Mouse (Mus musculus) CD8-positive naive resting alpha-beta T cell, adult 2 months (primary cell): Measurements from ENCODE around the gene Cpt1b.
A peak's percentile ranks its signal among the peaks of the same experiment; 100 is the strongest.

Experiments used
- DNase-seq, 2 experiments: peaks; one replicate each; pipeline ENCODE4 v3.0.0; 2022; ENCODE audit warnings: low read depth in 2 of 2, low spot score in 2 of 2

Gene Cpt1b

GRCm38 (mm10) chr15:89425711-89426121 lies at the start of gene Cpt1b:
TSS of gene Cpt1b (minus strand) at chr15:89425863.
- DNase-seq = no peak

GRCm38 (mm10) chr15:89475293-89475600 lies 49.6 kb upstream of the Cpt1b start:
- DNase-seq = no peak

DNA sequence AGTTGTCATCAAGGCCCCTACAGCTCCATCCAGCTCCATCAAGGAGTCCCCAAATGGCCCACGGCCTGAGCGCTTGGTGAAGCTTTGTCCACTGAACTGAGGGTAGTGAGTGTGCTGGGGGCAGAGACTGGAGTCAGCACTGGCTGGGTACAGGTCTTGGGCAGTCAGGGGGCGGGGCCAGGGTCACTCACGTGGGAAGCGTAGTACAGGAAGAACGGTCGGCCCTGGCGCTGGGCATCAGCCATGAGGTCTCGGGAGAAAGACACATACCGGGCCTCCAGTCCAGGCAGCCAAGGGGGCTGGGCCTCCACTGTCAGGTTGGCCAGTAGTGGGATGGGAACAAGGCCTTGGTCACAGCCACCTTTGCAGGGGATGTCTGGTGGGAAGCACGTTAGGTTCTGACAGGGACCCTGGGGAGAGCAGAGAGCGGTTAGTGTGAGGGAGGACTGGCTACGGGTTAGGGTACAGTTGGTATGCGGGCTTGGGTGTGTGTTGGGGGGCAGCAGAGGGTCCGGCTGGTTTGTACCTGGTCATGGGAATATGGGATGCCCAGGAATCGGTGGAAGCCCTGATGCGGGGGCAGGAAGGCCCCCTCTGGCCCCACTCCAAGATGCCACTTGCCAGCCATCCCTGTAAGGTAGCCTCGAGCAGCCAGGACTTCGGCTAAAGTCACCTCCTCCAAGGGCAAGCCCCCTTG lies 49.1 kb upstream of the Cpt1b start:
- no peak for DNase-seq

GRCm38 (mm10) chr15:89473921-89474320 lies 48.3 kb upstream of the Cpt1b start:
- no peak for DNase-seq

DNA sequence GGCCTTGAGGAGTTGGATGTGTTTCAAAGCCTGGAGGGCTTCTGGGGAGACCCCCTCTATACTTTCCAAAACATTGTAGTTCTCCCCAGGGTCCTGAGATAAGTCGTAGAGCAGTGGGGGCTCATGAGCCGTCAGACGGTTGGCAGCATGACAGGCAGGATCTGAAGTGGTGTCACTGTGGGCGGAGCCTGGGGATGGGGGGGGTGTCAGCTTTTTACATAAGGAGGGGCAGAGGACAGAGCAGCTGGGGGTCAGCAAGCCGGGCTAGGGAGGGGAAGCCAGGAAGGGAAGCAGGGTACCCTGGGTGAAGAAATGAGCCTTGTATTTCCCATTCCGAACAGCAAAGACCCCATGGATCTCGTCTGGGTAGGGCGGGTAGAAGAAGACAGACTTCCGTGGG lies 47.7 kb upstream of the Cpt1b start:
- no peak for DNase-seq

GRCm38 (mm10) chr15:89471476-89471875 lies 45.8 kb upstream of the Cpt1b start:
- DNase-seq = no peak

DNA sequence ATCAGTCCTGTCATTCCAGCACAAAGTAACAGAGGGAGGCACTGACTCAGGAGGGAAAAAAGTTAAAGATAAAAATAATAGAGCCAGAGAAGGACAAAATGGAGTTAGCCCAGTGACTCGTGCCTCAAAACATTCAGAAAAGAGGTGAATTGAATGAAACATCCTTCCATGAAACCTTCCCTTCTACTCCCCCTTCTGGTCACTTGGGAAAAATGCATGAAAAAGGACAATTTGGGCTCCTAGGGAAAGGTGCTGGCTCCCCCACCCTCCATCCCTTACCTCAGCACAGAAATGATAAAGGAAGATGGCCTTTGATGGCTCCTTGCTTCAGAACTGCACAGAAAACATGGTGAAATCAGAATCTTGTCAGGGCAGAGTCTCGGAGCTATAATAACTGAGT lies 42.9 kb upstream of the Cpt1b start:
- DNase-seq = no peak

DNA sequence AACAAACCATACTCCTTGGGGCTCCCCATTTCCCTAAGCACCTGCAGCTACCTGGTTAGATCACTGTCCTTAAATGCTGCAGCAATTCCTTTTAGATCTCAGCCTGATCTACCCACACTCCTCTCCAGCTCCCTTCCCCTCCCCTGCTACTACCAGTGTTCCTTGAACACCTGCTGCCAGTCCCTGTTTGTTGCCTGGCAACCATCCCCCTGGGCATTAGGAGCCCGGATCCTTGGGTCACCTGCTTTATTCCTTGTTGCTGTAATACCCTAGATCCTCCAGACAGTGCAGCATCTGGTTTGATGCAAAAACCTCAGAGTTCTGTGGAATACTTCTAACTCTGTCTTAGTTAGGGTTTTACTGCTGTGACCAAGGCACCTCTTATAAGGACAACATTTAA lies 39.4 kb upstream of the Cpt1b start:
- no peak for DNase-seq

- no peak for DNase-seq
Observed at GRCm38 (mm10) chr15:89463334-89464235, 37.9 kb upstream of the Cpt1b start.

- DNase-seq = no peak
Observed at GRCm38 (mm10) chr15:89462176-89462575, 36.5 kb upstream of the Cpt1b start.

- DNase-seq = no peak
Observed at GRCm38 (mm10) chr15:89461321-89461720, 35.7 kb upstream of the Cpt1b start.

- DNase-seq = no peak
Observed at GRCm38 (mm10) chr15:89460298-89460697, 34.6 kb upstream of the Cpt1b start.

DNA sequence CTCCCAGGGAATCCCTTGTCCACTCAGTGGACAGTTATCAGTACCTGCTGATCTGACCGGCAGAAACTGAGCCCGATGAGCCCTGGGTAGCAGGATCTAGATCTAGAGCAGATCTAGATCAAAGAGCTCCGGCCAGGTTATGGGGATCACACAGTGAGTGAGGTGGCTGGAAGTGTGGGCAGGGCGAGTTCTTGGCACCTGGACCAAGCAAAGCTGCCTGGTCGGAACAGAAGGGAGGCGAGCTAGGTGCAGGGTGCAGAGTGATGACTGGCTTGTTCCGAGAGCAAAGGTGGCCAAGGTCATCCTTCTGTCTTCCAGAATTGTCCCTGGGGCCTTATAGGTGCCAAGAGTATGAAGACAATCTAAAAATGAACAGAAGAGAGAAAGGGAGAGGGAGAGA lies 34.2 kb upstream of the Cpt1b start:
- DNase-seq = no peak

DNA sequence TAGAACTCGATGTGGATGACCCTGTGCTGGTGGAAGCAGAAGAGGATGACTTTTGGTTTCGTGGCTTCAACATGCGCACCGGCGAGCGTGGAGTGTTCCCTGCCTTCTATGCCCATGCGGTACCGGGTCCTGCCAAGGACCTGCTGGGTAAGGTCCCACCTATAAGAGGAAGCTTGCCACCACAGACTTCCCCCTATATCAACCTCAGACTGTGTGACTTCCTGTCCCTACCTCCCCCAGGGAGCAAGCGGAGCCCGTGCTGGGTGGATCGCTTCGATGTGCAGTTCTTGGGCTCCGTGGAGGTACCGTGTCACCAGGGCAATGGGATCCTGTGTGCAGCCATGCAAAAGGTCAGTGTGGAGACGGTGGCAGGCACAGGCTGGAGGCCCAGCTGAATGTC lies 33.3 kb upstream of the Cpt1b start:
- no peak for DNase-seq

DNA sequence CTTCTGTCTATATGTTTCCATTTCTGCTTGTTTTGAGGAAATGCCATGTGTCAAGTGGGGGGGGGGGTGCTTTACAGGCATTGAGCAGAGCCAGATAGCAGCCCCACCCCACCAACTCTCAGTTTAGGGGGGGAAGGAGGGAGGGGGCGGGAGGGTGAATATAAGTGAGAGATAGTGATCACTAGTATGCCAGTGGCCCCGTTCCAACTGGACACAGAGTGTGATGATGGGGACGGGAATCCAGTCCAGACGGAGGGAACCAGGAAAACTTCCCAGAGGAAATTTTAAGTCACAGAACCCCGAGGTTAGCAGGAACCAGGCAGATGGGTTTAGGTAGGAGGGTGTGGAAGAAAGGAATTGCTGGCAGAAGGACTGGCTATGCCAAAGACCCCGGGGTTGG lies 30.0 kb upstream of the Cpt1b start:
- no peak for DNase-seq

GRCm38 (mm10) chr15:89454857-89455256 lies 29.2 kb upstream of the Cpt1b start:
- no peak for DNase-seq

DNA sequence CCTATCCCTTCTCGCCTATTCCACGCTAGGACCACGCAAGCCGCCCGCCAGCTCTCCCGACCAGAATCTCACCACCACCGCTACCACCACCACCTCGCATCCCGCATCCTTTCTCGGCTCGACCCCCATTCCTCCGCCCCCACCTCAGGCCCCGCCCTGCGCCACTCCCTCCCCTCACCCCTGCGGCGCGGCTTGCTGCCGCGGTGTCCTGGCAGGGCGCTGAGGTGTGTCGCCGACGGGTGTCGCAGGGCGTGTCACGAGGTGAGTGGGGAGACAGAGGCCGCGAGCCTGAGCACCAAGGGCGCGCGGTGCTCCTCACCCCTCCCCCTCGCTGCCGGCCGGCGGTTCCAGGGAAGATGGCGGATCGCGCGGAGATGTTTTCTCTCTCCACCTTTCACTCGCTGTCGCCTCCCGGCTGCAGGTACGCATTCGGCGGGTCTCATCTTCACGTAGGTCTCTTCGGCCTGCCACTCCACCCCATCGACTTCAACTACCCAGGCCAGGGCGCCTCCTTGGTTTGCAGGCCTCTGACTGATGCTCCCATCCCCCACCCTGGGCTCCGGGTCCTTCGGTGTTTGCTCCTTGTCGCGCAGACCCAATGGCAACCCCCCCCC lies 28.3 kb upstream of the Cpt1b start, which contains the start of gene Mapk8ip2:
TSS of gene Mapk8ip2 (plus strand) at position 49 of the 614 bp plus-strand sequence.
- no peak for DNase-seq

DNA sequence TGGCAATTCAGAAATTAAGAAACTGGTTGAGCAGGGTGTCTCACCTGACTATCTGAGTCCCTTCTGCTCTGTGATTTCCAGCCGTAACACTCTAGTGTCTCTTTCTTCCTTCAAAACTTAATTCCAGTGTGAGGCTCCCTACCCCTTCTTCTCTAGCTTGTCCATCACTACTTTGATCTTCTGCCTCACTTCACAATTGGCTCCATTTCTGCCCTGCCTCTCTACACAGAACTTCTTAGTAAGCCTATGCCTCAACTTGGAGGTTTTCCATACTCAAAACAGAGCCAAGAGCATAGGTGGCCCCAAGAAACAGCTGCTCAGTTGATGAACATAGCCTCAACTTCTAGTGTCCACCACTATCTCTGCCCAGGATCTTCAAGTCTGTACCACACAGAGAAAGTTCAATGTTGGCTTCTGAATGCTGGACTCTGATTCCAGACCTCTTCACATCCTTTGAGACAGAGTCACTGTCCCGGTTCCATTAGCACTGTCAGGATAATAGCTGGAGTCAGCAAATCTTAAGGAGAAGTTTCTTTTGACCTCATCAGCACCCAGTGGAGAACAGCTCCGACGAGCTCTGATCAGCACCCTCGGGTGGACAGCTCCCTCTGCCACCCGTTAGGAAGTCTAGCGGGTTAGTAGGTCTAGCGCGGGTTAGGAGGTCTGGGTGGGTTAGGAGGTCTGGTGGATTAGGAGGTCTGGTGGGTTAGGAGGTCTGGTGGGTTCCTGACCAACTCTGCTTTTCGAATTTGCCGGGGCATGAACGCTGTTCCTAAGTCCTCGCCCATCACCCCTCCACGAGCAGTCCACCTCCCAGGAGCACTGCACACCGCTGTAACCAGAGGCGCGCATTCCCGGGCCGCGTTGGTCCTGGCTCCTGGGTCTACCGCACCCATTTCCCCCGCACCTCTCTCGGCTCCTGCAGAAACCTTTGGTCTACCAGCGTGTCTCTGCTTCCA lies 27.5 kb upstream of the Cpt1b start:
- peak in 1 of 2 experiments; percentile 36 for DNase-seq

GRCm38 (mm10) chr15:89442486-89443070 lies 16.9 kb upstream of the Cpt1b start:
- DNase-seq = no peak

GRCm38 (mm10) chr15:89435878-89436277 lies 10.2 kb upstream of the Cpt1b start:
- no peak for DNase-seq

GRCm38 (mm10) chr15:89434136-89434535 lies 8.5 kb upstream of the Cpt1b start:
- DNase-seq = no peak
